Mouse (Mus musculus) olfactory bulb, adult 2 months (tissue): Measurements from ENCODE around the gene Ltf. TPM values are rescaled to one million over a fixed set of nuclear protein-coding genes. Genes with fewer than 3 reads are reported as not detected.

Experiments
- H3K27ac ChIP-seq: fragments of 200-500 bp; 2 replicates; pipeline ENCODE4 v1.5.1; 2012; ENCODE audit warnings: low read depth, low read length; ENCODE audit not compliant: insufficient read depth
- H3K4me1 ChIP-seq: fragments of 200-500 bp; 2 replicates; pipeline ENCODE4 v1.6.1; 2012; ENCODE audit warnings: low read length; ENCODE audit not compliant: control insufficient read depth, insufficient read depth
- H3K4me3 ChIP-seq: fragments of 200-500 bp; 2 replicates; pipeline ENCODE4 v1.5.1; 2012; ENCODE audit warnings: mild to moderate bottlenecking, low read depth, low read length, moderate library complexity; ENCODE audit not compliant: insufficient read depth
- CTCF ChIP-seq: fragments of 200-500 bp; IDR thresholded peaks from 2 replicates; pipeline ENCODE4 v1.5.1; 2012; ENCODE audit warnings: low read depth, mild to moderate bottlenecking, low read length, moderate library complexity; ENCODE audit not compliant: insufficient read depth
- POLR2A ChIP-seq: fragments of 200-500 bp; IDR thresholded peaks from 2 replicates; pipeline ENCODE4 v1.6.1; 2012; ENCODE audit warnings: mild to moderate bottlenecking, low read depth, low read length, moderate library complexity; ENCODE audit not compliant: insufficient read depth
- WGBS: fragments of 180-500 bp; shearing (Covaris S2); methylation state at CpG from one replicate; pipeline ENCODE4 v1.1.7; 2018; 5-methylcytosine and 5-hydroxymethylcytosine counted together
- polyA plus RNA-seq: library from polyadenylated mRNA; stranded (reverse); fragments of >200 nt; gene quantifications from 2 replicates; pipeline ENCODE4 v1.2.4, GENCODE M21; 2012; ENCODE audit warnings: low replicate concordance; ENCODE audit not compliant: missing spikeins, insufficient read depth, insufficient read length

The Ltf gene
- not detected in 2 replicates for polyA plus RNA-seq

DNA sequence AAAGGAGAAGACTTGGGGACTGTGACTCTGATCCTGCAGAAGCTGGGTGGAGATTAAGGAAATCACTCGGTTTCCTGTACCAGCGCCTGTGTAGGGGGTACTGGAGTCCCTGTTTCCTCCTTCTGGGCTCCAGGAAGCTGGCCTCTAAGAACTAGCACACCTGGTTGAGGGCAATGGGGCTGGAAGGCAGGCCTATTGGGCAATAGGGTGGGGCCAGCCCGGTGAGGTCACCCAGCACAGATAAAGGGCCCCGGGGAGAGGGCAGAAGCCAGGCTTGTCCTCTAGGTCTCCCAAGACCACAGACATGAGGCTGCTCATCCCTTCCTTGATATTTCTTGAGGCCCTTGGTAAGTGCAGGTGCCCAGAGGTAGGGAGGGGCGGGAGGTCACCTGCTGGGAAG lies at the start of gene Ltf:
Gene Ltf (plus strand): TSS at position 250 of the 400 bp plus-strand sequence.
- no peaks in the 10 kb centered on the region for H3K4me1 ChIP-seq
- no peak within 1 kb of the TSS for H3K4me3 ChIP-seq
- H3K27ac ChIP-seq, result no peak within 1 kb of the TSS
- TF ChIP-seq CTCF (no peak), POLR2A (no peak)
- WGBS, result 88% methylated on average over 5 of the region's 5 CpGs

DNA sequence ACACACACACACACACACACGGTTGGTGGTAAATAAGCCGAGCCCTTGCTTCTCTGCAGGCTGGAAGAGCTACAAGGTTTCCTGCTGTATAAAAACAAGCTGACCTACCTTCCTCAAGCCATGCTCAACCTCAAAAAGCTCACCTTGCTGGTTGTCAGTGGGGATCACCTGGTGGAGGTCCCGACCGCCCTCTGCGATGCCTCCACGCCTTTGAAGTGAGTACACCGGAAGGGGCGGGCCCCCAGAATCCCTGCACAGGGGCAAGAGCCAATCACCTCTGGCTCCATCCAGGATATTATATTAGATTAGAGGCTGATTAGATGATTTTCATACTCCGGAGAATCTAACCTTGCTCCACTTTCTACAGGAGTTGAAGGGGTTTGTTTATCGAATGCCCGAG lies 39.7 kb upstream of the Ltf start:
- H3K27ac ChIP-seq, result no peak overlapping the region
- no peak overlapping the region for H3K4me3 ChIP-seq
- WGBS, result 96% methylated on average over 11 of the region's 11 CpGs
- TF ChIP-seq CTCF, result no peak
- no peak for TF ChIP-seq POLR2A
- 0 out of 2 replicates have a peak, but pooled peaks cover 2% of the 10 kb centered on the region for H3K4me1 ChIP-seq

DNA sequence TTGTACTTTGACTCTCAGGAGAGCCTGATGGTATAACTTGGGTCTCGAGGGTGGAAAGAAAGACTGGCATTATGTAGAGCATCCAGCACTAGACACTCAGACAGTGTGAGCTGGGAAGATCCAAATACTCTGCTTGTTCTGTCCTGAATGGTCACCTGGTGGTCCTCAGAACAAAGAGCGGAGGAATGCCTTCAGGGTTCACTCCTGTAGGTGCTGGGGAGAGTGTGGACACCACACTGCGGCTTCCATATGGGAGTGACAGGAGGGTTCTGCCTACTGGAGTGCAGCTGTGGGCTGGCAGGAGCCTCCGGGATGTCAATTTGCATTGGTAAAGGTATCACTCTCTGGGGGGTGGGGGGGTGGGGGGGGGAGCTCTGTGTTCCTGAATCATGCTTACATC lies 36.7 kb upstream of the Ltf start:
- H3K27ac ChIP-seq, result no peak overlapping the region
- 0 out of 2 replicates have a peak, but pooled peaks cover 2% of the 10 kb centered on the region for H3K4me1 ChIP-seq
- no peak for TF ChIP-seq POLR2A
- no peak overlapping the region for H3K4me3 ChIP-seq
- 67% methylated on average over 4 of the region's 4 CpGs for WGBS

DNA sequence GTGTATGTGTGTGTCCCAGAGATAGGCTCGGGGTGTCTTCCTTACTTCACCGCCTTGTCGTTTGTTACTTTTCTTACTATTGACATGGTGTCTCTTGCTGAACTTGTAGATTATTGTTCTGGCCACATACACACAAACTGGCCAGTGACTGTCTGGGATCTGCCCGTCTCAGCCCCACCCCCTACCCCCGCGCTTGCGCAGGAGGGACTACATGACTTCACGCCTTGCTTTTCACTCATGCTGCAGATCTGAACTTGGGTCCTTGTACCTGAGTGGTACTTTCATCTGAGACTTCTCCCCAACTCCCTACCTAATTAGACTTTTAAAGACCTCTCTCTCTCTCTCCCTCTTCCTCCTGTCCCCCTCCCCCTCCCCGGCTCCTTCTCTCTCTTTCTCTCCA lies 35.0 kb upstream of the Ltf start:
- 92% methylated on average over 9 of the region's 9 CpGs for WGBS
- 0 out of 2 replicates have a peak, but pooled peaks cover 2% of the 10 kb centered on the region for H3K4me1 ChIP-seq
- no peak overlapping the region for H3K4me3 ChIP-seq
- TF ChIP-seq CTCF (no peak), POLR2A (no peak)
- no peak overlapping the region for H3K27ac ChIP-seq

DNA sequence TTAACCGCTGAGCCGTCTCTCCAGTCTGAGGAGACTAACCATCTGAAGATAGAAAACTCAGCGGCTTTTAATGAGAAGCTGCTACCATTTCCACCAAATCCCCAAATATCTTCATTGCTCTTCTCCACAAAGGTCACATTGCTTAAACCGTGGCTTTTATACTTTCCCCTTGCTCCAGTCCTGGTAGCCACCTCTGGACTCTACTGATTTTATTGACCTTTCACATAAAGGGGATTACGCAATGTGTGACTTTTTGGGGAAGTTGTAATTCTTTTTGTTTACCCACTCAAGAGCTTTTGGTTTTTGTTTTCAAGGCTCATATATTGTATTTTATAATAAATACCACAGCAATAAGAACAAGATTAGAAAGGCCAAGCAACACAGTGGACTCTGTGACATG lies 33.5 kb upstream of the Ltf start:
- 93% methylated on average over 5 of the region's 5 CpGs for WGBS
- TF ChIP-seq POLR2A (no peak), CTCF (no peak)
- H3K4me3 ChIP-seq, result no peak overlapping the region
- 0 out of 2 replicates have a peak, but pooled peaks cover 2% of the 10 kb centered on the region for H3K4me1 ChIP-seq
- no peak overlapping the region for H3K27ac ChIP-seq

DNA sequence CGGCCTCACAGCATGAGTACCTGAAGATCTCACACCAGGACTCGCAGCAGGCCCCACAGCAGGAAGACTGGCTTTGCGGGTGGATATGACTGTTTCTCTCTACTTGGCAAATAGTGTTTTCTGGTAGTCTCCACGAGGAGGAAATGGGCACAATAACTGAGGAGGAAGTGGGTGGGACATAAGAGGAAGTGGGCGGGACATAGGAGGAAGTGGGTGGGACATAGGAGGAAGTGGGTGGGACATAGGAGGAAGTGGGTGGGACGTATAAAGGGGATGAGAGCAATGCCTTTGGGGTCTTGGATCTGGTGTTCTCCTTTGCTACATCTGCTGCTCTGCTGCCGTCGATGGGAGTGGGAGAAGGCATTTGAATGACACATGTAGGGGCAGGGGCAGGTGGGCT lies 33.1 kb upstream of the Ltf start:
- TF ChIP-seq CTCF (no peak), POLR2A (no peak)
- H3K4me1 ChIP-seq, result 0 out of 2 replicates have a peak, but pooled peaks cover 2% of the 10 kb centered on the region
- 92% methylated on average over 8 of the region's 8 CpGs for WGBS

DNA sequence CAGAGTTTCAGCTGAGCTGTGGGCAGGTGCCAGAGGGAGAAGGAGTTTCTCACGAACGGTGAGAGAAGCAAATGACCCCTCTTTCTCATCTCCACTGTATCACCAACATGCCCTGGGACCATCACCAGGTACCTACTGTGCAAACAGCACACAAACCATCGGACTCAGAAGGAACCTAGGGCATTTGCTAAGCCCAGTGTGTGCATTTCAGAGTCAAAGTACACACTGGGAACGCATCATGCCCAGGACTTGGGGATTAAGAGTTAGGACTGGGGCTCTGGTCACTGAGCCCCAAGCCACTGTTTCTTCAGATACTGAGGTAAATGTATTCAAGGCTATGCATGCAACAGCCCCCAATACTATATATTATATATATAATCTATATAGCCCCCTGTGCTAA lies 31.7 kb upstream of the Ltf start:
- WGBS, result 79% methylated on average over 4 of the region's 4 CpGs
- H3K27ac ChIP-seq, result no peak overlapping the region
- 0 out of 2 replicates have a peak, but pooled peaks cover 1% of the 10 kb centered on the region for H3K4me1 ChIP-seq
- no peak overlapping the region for H3K4me3 ChIP-seq
- TF ChIP-seq POLR2A (no peak), CTCF (no peak)

More for the DNA sequence above, 33.1 kb upstream of the Ltf start:
- no peak overlapping the region for H3K27ac ChIP-seq
- H3K4me3 ChIP-seq, result no peak overlapping the region

DNA sequence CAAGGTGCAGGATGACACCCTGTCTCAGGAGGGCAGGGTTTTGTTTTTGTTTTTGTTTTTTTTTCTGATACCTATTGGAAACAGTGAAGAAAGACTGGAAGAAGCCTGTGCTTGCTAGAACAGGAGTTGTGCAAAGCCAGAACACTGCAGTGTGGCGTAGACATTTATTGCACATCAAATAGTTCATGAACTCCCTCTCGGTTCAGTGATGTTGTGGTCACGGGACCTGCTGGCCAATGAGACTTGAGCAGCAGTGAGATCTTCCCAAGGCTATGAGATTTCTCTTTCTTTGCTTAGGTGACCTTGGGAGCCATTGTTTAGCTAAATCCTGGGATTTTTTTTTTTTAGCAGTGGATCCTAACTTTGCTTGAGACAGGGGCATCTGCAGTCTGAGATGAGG lies 31.0 kb upstream of the Ltf start:
- Histone ChIP-seq H3K27ac (no peak overlapping the region), H3K4me3 (no peak overlapping the region), H3K4me1 (no peaks in the 10 kb centered on the region)
- no peak for TF ChIP-seq CTCF
- no peak for TF ChIP-seq POLR2A
- 88% methylated on average over 3 of the region's 3 CpGs for WGBS

DNA sequence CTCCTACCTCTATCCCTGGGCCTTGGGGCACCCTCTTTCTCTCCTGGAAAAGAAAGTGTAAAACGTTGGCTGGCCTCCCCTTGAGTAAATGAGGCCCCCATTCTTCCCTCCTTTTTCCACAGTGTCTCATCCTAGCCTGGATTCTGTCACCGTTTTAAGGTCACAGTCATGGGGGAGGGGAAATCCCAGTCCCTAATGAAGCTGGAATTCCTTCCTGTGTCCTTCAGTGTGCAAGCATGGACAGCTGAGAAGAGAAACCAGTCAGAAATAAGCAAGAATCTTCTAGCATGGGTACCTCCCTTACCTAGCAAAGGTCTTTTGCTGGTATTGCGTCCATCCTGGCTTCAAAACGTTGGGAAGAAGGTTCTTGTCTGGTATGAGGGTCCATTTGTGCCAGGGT lies 29.9 kb upstream of the Ltf start:
- no peak for TF ChIP-seq POLR2A
- no peak for TF ChIP-seq CTCF
- WGBS, result 57% methylated on average over 4 of the region's 4 CpGs
- H3K4me3 ChIP-seq, result no peak overlapping the region
- H3K27ac ChIP-seq, result no peak overlapping the region
- no peaks in the 10 kb centered on the region for H3K4me1 ChIP-seq

DNA sequence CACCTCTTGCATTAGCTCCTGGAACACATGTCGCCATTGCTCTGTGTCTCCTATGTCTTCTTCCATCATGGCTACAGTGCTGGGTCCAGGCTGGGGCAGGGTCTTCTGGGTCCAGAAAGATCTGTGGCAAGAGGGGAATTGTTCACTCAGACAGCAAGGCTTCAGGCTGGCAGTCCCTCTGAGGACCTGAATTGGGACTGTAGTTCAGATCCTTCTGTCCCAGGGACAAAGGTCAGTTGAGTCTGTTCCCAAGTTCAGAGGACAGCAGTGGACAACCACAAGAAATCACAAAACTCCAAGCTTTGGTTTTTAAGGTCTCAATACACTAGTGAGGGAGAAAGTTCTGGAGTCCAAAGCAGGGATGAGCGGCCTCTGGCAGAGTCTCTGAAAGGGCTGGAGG lies 29.5 kb upstream of the Ltf start:
- no peak overlapping the region for H3K27ac ChIP-seq
- 98% methylated on average over 2 of the region's 2 CpGs for WGBS
- H3K4me3 ChIP-seq, result no peak overlapping the region
- no peak for TF ChIP-seq CTCF
- no peak for TF ChIP-seq POLR2A
- no peaks in the 10 kb centered on the region for H3K4me1 ChIP-seq
